Mouse (Mus musculus) heart, postnatal 0 days (tissue): ENCODE results near the gene Raver1. TPM values are rescaled to one million over a fixed set of nuclear protein-coding genes. Genes with fewer than 3 reads are reported as not detected.

Experiments used
- ATAC-seq: fragments of 200-750 bp; cut with Nextera tagmentation; 2 replicates; pipeline ENCODE4 v1.8.0; 2017; ENCODE audit warnings: low read depth, moderate number of reproducible peaks, moderate library complexity; ENCODE audit not compliant: insufficient read depth
- DNase-seq: peaks from one replicate; pipeline ENCODE4 v3.0.0-alpha.2; 2016; ENCODE audit warnings: low spot score
- H3K27ac ChIP-seq: fragments of 300-500 bp; sonication (generic); 2 replicates; pipeline ENCODE4 v1.5.1; 2014; ENCODE audit warnings: low read depth, mild to moderate bottlenecking
- H3K27me3 ChIP-seq: fragments of 300-500 bp; sonication (generic); 2 replicates; pipeline ENCODE4 v1.6.1; 2014; ENCODE audit warnings: low read length, mixed read lengths; ENCODE audit not compliant: control insufficient read depth, insufficient read depth
- H3K36me3 ChIP-seq: fragments of 300-500 bp; sonication (generic); replicated peaks from 2 replicates; pipeline ENCODE4 v1.6.1; 2014; ENCODE audit warnings: low read length, mixed read lengths; ENCODE audit not compliant: control insufficient read depth, insufficient read depth
- H3K4me1 ChIP-seq: fragments of 300-500 bp; sonication (generic); 2 replicates; pipeline ENCODE4 v1.6.1; 2014; ENCODE audit warnings: antibody characterized with exemption; ENCODE audit not compliant: control insufficient read depth, insufficient read depth
- H3K4me2 ChIP-seq: fragments of 300-500 bp; sonication (generic); 2 replicates; pipeline ENCODE4 v1.6.1; 2014; ENCODE audit warnings: low read depth, mild to moderate bottlenecking, low read length, moderate library complexity
- H3K4me3 ChIP-seq: fragments of 300-500 bp; sonication (generic); 2 replicates; pipeline ENCODE4 v1.5.1; 2014; ENCODE audit warnings: low read depth, low read length
- H3K9ac ChIP-seq: fragments of 300-500 bp; sonication (generic); replicated peaks from 2 replicates; pipeline ENCODE4 v1.6.1; 2014; ENCODE audit warnings: low read depth, low read length, mixed read lengths
- H3K9me3 ChIP-seq: fragments of 300-500 bp; sonication (generic); replicated peaks from 2 replicates; pipeline ENCODE4 v1.6.1; 2016; ENCODE audit warnings: low read length; ENCODE audit not compliant: control insufficient read depth
- CTCF ChIP-seq: IDR thresholded peaks from 2 replicates; pipeline ENCODE4 v1.5.1; 2016; ENCODE audit warnings: antibody characterized with exemption, control low read depth, low read depth
- EP300 ChIP-seq: IDR thresholded peaks from 2 replicates; pipeline ENCODE4 v1.6.1; 2016; ENCODE audit warnings: antibody characterized with exemption, low read depth
- WGBS: fragments of 180-500 bp; shearing (Covaris S2); extraction: QIAGEN DNeasy Blood & Tissue Kit; methylation state at CpG from one replicate; pipeline ENCODE4 v1.1.7; 2014; 5-methylcytosine and 5-hydroxymethylcytosine counted together
- polyA plus RNA-seq: library from polyadenylated mRNA; unstranded; fragments of >200 nt; fragmentation: Nextera tagmentation; extraction: Ambion mirVana; gene quantifications from 2 replicates; pipeline ENCODE4 v1.2.1, GENCODE M21; 2015
- total RNA-seq: library from RNA; depleted of rRNA; stranded (reverse); fragments of >200 nt; gene quantifications from 2 replicates; pipeline ENCODE4 v1.2.3, GENCODE M21; 2014; ENCODE audit warnings: low replicate concordance

The Raver1 gene
- total and polyA plus RNA-seq, 2 experiments from 2014 or later, result 15.5 to 40.8 TPM

GRCm38 (mm10) chr9:21114190-21114589 is 22.4 kb upstream of the Raver1 start:
- no peak for DNase-seq
- 77% methylated on average over 7 of the region's 7 CpGs for WGBS
- H3K27me3 ChIP-seq, result no peaks in the 10 kb centered on the region
- H3K4me2 ChIP-seq, result no peak overlapping the region
- no peaks in the 10 kb centered on the region for H3K9me3 ChIP-seq
- no peak overlapping the region for H3K9ac ChIP-seq
- H3K4me1 ChIP-seq, result no peaks in the 10 kb centered on the region
- ATAC-seq, result no peak
- H3K36me3 ChIP-seq, result 0 out of 2 replicates have a peak, but pooled peaks cover 7% of the 10 kb centered on the region
- H3K4me3 ChIP-seq, result no peak overlapping the region
- no peak for TF ChIP-seq EP300
- TF ChIP-seq CTCF, result no peak
- no peak overlapping the region for H3K27ac ChIP-seq

GRCm38 (mm10) chr9:21113751-21114150 is 21.9 kb upstream of the Raver1 start:
- no peak overlapping the region for H3K4me2 ChIP-seq
- H3K27me3 ChIP-seq, result no peaks in the 10 kb centered on the region
- no peaks in the 10 kb centered on the region for H3K9me3 ChIP-seq
- H3K4me1 ChIP-seq, result no peaks in the 10 kb centered on the region
- H3K9ac ChIP-seq, result no peak overlapping the region
- no peak overlapping the region for H3K4me3 ChIP-seq
- 87% methylated on average over 6 of the region's 6 CpGs for WGBS
- DNase-seq (no peak), ATAC-seq (no peak)
- H3K27ac ChIP-seq, result no peak overlapping the region
- TF ChIP-seq CTCF (no peak), EP300 (no peak)
- H3K36me3 ChIP-seq, result 0 out of 2 replicates have a peak, but pooled peaks cover 7% of the 10 kb centered on the region

DNA sequence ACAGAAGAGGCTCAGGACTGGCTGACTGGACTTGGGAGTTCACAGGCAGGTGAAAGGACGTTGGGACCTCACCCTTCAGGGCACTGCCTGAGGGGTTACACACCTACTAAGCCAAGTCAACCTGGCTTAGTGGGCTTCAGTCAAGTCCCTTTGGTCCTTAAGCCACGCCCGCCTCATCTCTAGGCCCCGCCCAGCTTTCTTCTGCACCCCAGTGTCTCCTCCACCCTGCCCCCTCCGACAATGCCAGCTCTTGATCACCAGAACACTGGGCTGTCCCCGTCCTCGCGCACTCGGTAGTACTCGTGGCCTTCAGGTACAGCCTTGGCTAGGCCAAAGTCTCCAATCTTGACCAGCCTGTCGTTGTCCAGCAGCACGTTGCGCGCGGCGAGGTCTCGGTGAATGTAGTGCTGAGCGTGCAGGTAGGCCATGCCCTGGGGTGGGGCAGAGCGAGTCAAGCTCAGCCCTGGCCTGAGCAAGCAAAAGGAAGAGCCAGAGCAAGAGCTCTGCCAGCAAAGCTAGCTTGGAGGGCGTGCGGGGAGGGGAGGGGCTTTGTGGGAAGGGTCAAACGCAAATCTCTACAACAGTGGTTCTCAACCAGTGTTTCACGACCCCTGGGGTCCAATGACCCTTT is 15.9 kb upstream of the Raver1 start:
- Histone ChIP-seq H3K27me3 (no peaks in the 10 kb centered on the region), H3K4me1 (no peaks in the 10 kb centered on the region), H3K9me3 (no peaks in the 10 kb centered on the region), H3K36me3 (peaks cover 4% of the 10 kb centered on the region; the same call in 1 of the 2 replicates), H3K9ac (no peak overlapping the region), H3K4me2 (no peak overlapping the region), H3K4me3 (no peak overlapping the region), H3K27ac (no peak overlapping the region)
- no peak for TF ChIP-seq CTCF
- TF ChIP-seq EP300, result no peak
- 53% methylated on average over 23 of the region's 23 CpGs for WGBS
- ATAC-seq (no peak), DNase-seq (no peak)

DNA sequence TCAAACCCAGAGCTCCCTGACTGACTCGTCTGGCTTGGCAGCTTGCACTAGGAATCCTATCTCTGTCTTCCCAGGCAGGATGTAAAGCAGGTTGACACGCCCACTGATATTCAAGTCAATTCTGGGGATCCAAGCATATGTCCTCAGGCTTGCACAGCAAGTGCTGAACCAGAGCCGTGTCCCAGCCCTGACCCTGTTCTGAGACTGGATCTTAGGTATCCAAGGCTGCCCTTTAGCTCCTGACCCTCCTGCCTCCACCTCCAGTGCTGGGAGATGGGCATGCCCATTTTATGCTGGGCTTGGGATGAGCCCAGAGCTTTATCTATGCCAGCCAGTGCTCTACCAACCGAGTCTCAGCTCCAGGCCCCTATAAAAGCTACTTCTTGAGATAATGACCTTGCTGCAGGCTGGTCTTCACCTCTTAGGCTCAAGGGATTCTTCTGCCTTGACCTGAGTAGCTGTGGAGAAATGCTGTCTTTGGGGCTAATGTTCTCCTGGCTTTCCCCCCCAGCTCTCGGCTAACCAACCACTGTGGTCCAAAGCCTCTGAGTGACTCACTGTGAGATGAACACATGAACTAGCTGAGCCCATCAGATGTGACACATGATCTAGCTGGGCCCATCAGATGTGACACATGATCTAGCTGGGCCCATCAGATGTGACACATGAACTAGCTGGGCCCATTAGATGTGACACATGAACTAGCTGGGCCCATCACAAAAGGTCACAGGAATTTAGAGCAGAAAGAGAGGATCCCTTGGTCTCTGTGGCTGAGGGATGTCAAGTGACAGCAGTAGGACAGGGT is 14.2 kb upstream of the Raver1 start:
- WGBS, result 60% methylated on average over 5 of the region's 5 CpGs
- Histone ChIP-seq H3K27ac (no peak overlapping the region), H3K36me3 (peaks cover 4% of the 10 kb centered on the region; the same call in 1 of the 2 replicates), H3K4me1 (no peaks in the 10 kb centered on the region), H3K9ac (no peak overlapping the region), H3K4me2 (no peak overlapping the region), H3K4me3 (no peak overlapping the region), H3K27me3 (no peaks in the 10 kb centered on the region), H3K9me3 (no peaks in the 10 kb centered on the region)
- TF ChIP-seq CTCF, result no peak
- no peak for TF ChIP-seq EP300
- DNase-seq (no peak), ATAC-seq (no peak)

- 79% methylated on average over 6 of the region's 6 CpGs for WGBS
- ATAC-seq (no peak), DNase-seq (no peak)
- no peaks in the 10 kb centered on the region for H3K27me3 ChIP-seq
- H3K4me1 ChIP-seq, result no peaks in the 10 kb centered on the region
- H3K9ac ChIP-seq, result no peak overlapping the region
- H3K4me2 ChIP-seq, result no peak overlapping the region
- no peak overlapping the region for H3K27ac ChIP-seq
- TF ChIP-seq EP300 (no peak), CTCF (no peak)
- H3K4me3 ChIP-seq, result no peak overlapping the region
- H3K36me3 ChIP-seq, result no peaks in the 10 kb centered on the region; the same call in 1 of the 2 replicates
- no peaks in the 10 kb centered on the region for H3K9me3 ChIP-seq
These were observed 13.0 kb upstream of the Raver1 start for GRCm38 (mm10) chr9:21104814-21105213.
